Mouse (Mus musculus): Measurements from ENCODE around the gene Man1b1.

The Man1b1 gene

GRCm38 (mm10) chr2:25305587-25306359 is 26.4 kb upstream of the Man1b1 start:
- DNase-seq (ENCODE audit: low spot score) = no peak

GRCm38 (mm10) chr2:25310180-25310579 is 22.0 kb upstream of the Man1b1 start:
- no peak for DNase-seq (ENCODE audit: low spot score)

- no peak for DNase-seq (ENCODE audit: low spot score)
These were observed 21.2 kb upstream of the Man1b1 start for GRCm38 (mm10) chr2:25310969-25311368.

- no peak for DNase-seq (ENCODE audit: low spot score)
These were observed 20.6 kb upstream of the Man1b1 start for GRCm38 (mm10) chr2:25311491-25311891.

GRCm38 (mm10) chr2:25318119-25318966 is 13.8 kb upstream of the Man1b1 start:
- DNase-seq (ENCODE audit: low spot score) = no peak

GRCm38 (mm10) chr2:25318971-25319773 is 13.0 kb upstream of the Man1b1 start, which contains the start of gene Grin1:
Gene Grin1, minus strand, starts transcription at chr2:25319187.
- DNase-seq (ENCODE audit: low spot score) = peak; percentile 21

GRCm38 (mm10) chr2:25320084-25320483 is 12.1 kb upstream of the Man1b1 start:
- no peak for DNase-seq (ENCODE audit: low spot score)

GRCm38 (mm10) chr2:25326036-25326435 is 6.1 kb upstream of the Man1b1 start:
- no peak for DNase-seq (ENCODE audit: low spot score)

- no peak for DNase-seq (ENCODE audit: low spot score)
These were observed 3.7 kb upstream of the Man1b1 start for GRCm38 (mm10) chr2:25328440-25328839.

GRCm38 (mm10) chr2:25331470-25331869 is 668 bp upstream of the Man1b1 start:
- no peak for DNase-seq (ENCODE audit: low spot score)

- no peak for DNase-seq (ENCODE audit: low spot score)
These were observed 1.4 kb downstream of the Man1b1 start for GRCm38 (mm10) chr2:25333569-25333968.

- no peak for DNase-seq (ENCODE audit: low spot score)
These were observed 6.2 kb downstream of the Man1b1 start for GRCm38 (mm10) chr2:25338303-25338702.

GRCm38 (mm10) chr2:25348162-25348561 is 16.0 kb downstream of the Man1b1 start:
- no peak for DNase-seq (ENCODE audit: low spot score)

GRCm38 (mm10) chr2:25349499-25349898 is 17.4 kb downstream of the Man1b1 start:
- no peak for DNase-seq (ENCODE audit: low spot score)

GRCm38 (mm10) chr2:25350701-25351100 is 18.6 kb downstream of the Man1b1 start:
- no peak for DNase-seq (ENCODE audit: low spot score)

GRCm38 (mm10) chr2:25354211-25354610 is 22.1 kb downstream of the Man1b1 start:
- no peak for DNase-seq (ENCODE audit: low spot score)

GRCm38 (mm10) chr2:25355419-25356066 is 23.4 kb downstream of the Man1b1 start:
- no peak for DNase-seq (ENCODE audit: low spot score)

- DNase-seq (ENCODE audit: low spot score) = peak; percentile 73
These were observed 24.3 kb downstream of the Man1b1 start, which contains the start of gene Dpp7 for GRCm38 (mm10) chr2:25356208-25357079. Gene Dpp7, minus strand, starts transcription at chr2:25356359.

- DNase-seq (ENCODE audit: low spot score) = no peak
These were observed 27.7 kb downstream of the Man1b1 start for GRCm38 (mm10) chr2:25359848-25360247.

GRCm38 (mm10) chr2:25363478-25364178 is 31.5 kb downstream of the Man1b1 start:
- DNase-seq (ENCODE audit: low spot score) = no peak

Measured in T-cell, adult 2 months (primary cell).